Mouse (Mus musculus) ES-Bruce4 (cell line): ENCODE results near the gene Plekha6.

Experiments
- CTCF ChIP-seq: IDR thresholded peaks from one replicate; pipeline ENCODE4 v1.8.1; 2011; ENCODE audit warnings: low read depth, low read length
- POLR2A ChIP-seq: IDR thresholded peaks from one replicate; pipeline ENCODE4 v1.8.1; 2011; ENCODE audit warnings: low read length; ENCODE audit not compliant: insufficient read depth

- TF ChIP-seq CTCF (no peak), POLR2A (no peak)
Observed at GRCm38 (mm10) chr1:133267094-133267493, 103.1 kb downstream of the Plekha6 start.
